Comparison of ENCODE assay signal across 25 mouse cellular contexts in the genomic region with DNA sequence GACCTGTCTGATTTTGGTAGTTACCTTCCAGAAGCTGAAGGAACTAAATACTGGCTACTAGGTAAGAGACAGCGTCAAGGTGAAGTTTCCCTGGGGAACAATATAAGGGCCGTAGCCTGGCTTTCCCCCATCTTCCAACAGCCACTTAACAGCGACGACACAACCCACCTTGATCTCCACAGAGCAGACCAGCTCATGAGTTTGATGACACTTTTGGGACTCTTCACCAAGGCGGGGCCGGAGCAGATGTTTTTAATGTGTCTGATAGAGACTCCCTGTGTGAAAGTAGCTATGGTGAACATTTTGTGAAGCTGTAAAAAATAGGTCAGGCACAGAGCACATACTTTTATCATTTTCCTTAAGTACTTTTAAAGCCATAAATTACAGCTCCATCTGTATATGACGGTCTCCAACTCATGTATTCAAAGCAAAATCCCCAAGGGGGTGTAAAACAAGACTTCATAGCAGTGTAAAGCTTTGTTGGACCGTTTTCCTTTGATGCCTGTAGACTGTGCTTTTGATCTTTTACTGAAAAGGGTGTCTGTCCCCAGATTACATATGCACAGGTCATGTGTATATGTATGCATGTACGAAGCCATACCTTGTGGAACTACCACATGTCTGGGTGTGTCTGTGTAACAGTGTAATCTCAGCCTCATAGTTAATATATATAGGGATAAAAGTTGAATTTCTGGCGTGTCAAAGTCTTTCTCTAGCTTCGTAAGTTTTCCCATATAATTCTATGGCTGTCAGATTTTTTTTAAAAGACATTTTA. TPM values are rescaled to one million over a fixed set of nuclear protein-coding genes. Genes with fewer than 3 reads are reported as not detected.
DNase-seq lines count a peak whose midpoint lies in the region; ATAC-seq and TF ChIP-seq lines count a peak whose summit lies in the region.
"Had no signal": no experiment of that assay in that cellular context is flagged by ENCODE, and none has a peak within 500 bp of the region (broad histone marks: within the 10 kb centered on the region; RNA-seq: fewer than 3 reads in every experiment).

No protein-coding gene starts in this region.

- 77% methylated on average over 11 of the region's 11 CpGs for WGBS in heart, embryonic 11.5 days (ENCODE audit: insufficient replicate concordance)
- WGBS in kidney, postnatal 0 days, result 70% methylated on average over 11 of the region's 11 CpGs
- 25% methylated on average over 11 of the region's 11 CpGs for WGBS in limb, embryonic 13.5 days
- 88% methylated on average over 11 of the region's 11 CpGs for WGBS in cerebellum, adult 2 months

- ATAC-seq in heart, embryonic 11.5 days (replicated peaks; ENCODE audit: insufficient number of reproducible peaks, low FRiP score, low TSS enrichment), result no peak
- ATAC-seq in kidney, postnatal 0 days (replicated peaks; ENCODE audit: low FRiP score, low read depth), result no peak
- ATAC-seq in limb, embryonic 13.5 days (ENCODE audit: low FRiP score, low read depth), result peak; percentile 78
- ATAC-seq: activated CD4-positive, CD25-positive, alpha-beta regulatory T cell, adult 4 months; forebrain, postnatal 0 days; intestine, postnatal 0 days; midbrain, embryonic 16.5 days had no signal

- no peak for TF ChIP-seq POLR2A in cerebellum, adult 2 months (IDR thresholded peaks at IDR 0.05; ENCODE audit: borderline replicate concordance, insufficient read depth, low read length)

- peak; percentile 85 for DNase-seq in heart, adult 11 months
- DNase-seq in kidney, postnatal 0 days (ENCODE audit: low spot score), result peak; percentile 16
- no peak for DNase-seq in kidney, postnatal 4 days
- peak; percentile 35 for DNase-seq in CD4-positive, CD25-positive, alpha-beta regulatory T cell, adult 2 months (ENCODE audit: low read depth, low spot score)
- DNase-seq in embryo, embryonic 10 days (ENCODE audit: low spot score), result no peak
- no peak for DNase-seq in cerebellum, adult 2 months
- DNase-seq: adrenal gland, adult 8-10 months; cerebellum, adult 18-20 months; cerebellum, postnatal 25 days; embryo, embryonic 11 days; forebrain, postnatal 0 days; heart, postnatal 14 days; kidney, postnatal 36 days; right cerebral cortex, postnatal 4 days; thymus, adult 18-20 months had no signal

- no peaks in the 10 kb centered on the region for H3K9me3 ChIP-seq in heart, embryonic 11.5 days (replicated peaks; ENCODE audit: control insufficient read depth, low read length)
- H3K9me3 ChIP-seq in kidney, postnatal 0 days (replicated peaks; ENCODE audit: low read length), result no peaks in the 10 kb centered on the region
- H3K9me3 ChIP-seq in limb, embryonic 13.5 days, result no peaks in the 10 kb centered on the region
- H3K9me3 ChIP-seq: forebrain, embryonic 10.5 days; hindbrain, embryonic 12.5 days; midbrain, embryonic 10.5 days had no signal

- H3K27ac ChIP-seq in heart, embryonic 11.5 days (ENCODE audit: low read depth, low read length), result no peak overlapping the region
- H3K27ac ChIP-seq in kidney, postnatal 0 days, result no peak overlapping the region
- H3K27ac ChIP-seq in limb, embryonic 13.5 days, result no peak overlapping the region
- H3K27ac ChIP-seq in cerebellum, adult 2 months (ENCODE audit: insufficient read depth, low read length), result no peak overlapping the region
- H3K27ac ChIP-seq: forebrain, embryonic 10.5 days; hindbrain, embryonic 12.5 days; macrophage; midbrain, embryonic 10.5 days had no signal

- H3K36me3 ChIP-seq in heart, embryonic 11.5 days (ENCODE audit: control insufficient read depth, insufficient read depth, low read length), result no peaks in the 10 kb centered on the region
- no peaks in the 10 kb centered on the region for H3K36me3 ChIP-seq in kidney, postnatal 0 days (ENCODE audit: insufficient read depth, low read length)
- H3K36me3 ChIP-seq in limb, embryonic 13.5 days, result no peaks in the 10 kb centered on the region
- H3K36me3 ChIP-seq: forebrain, embryonic 10.5 days; hindbrain, embryonic 12.5 days; midbrain, embryonic 10.5 days had no signal

- no peak for TF ChIP-seq CTCF in kidney, postnatal 0 days (IDR thresholded peaks at IDR 0.05; ENCODE audit: low read depth)
- TF ChIP-seq CTCF in cerebellum, adult 2 months (IDR thresholded peaks at IDR 0.05; ENCODE audit: borderline replicate concordance, insufficient read depth, low read depth, low read length), result no peak

- no peak overlapping the region for H3K4me3 ChIP-seq in heart, embryonic 11.5 days (ENCODE audit: low read depth, low read length)
- no peak overlapping the region for H3K4me3 ChIP-seq in kidney, postnatal 0 days (replicated peaks; ENCODE audit: low read depth, low read length)
- H3K4me3 ChIP-seq in limb, embryonic 13.5 days, result no peak overlapping the region
- H3K4me3 ChIP-seq in cerebellum, adult 2 months (replicated peaks; ENCODE audit: insufficient read depth, low read depth, low read length), result no peak overlapping the region
- H3K4me3 ChIP-seq: forebrain, embryonic 10.5 days; hindbrain, embryonic 12.5 days; midbrain, embryonic 10.5 days; myocyte had no signal

- H3K4me1 ChIP-seq in heart, embryonic 11.5 days (ENCODE audit: control insufficient read depth, insufficient read depth, low read length), result peaks cover 24% of the 10 kb centered on the region
- H3K4me1 ChIP-seq in kidney, postnatal 0 days (replicated peaks; ENCODE audit: insufficient read depth, low read length), result no peaks in the 10 kb centered on the region
- peaks cover 52% of the 10 kb centered on the region for H3K4me1 ChIP-seq in limb, embryonic 13.5 days
- H3K4me1 ChIP-seq in cerebellum, adult 2 months (ENCODE audit: control insufficient read depth, insufficient read depth, low read length), result peaks cover 22% of the 10 kb centered on the region

- no peak overlapping the region for H3K4me2 ChIP-seq in heart, embryonic 11.5 days
- H3K4me2 ChIP-seq in kidney, postnatal 0 days (ENCODE audit: low read length), result no peak overlapping the region
- peak overlapping the region; percentile 19 for H3K4me2 ChIP-seq in limb, embryonic 13.5 days (replicated peaks)
- H3K4me2 ChIP-seq: hindbrain, embryonic 12.5 days had no signal

- H3K27me3 ChIP-seq in heart, embryonic 11.5 days (ENCODE audit: control insufficient read depth, insufficient read depth, low read length), result no peaks in the 10 kb centered on the region
- no peaks in the 10 kb centered on the region for H3K27me3 ChIP-seq in kidney, postnatal 0 days (ENCODE audit: insufficient read depth, low read length)
- no peaks in the 10 kb centered on the region for H3K27me3 ChIP-seq in limb, embryonic 13.5 days
- no peaks in the 10 kb centered on the region for H3K27me3 ChIP-seq in cerebellum, adult 2 months (ENCODE audit: control insufficient read depth, insufficient read depth, low read length)
- H3K27me3 ChIP-seq: hindbrain, embryonic 12.5 days had no signal

- no peak overlapping the region for H3K9ac ChIP-seq in heart, embryonic 11.5 days (ENCODE audit: low read depth, low read length)
- H3K9ac ChIP-seq in kidney, postnatal 0 days (ENCODE audit: low read depth, low read length), result no peak overlapping the region
- no peak overlapping the region for H3K9ac ChIP-seq in limb, embryonic 13.5 days
- H3K9ac ChIP-seq: forebrain, postnatal 0 days; hindbrain, embryonic 12.5 days had no signal

RNA-seq across cellular contexts. Expression of gene Frmd6, which starts 24.4 kb away (rescaled TPM):
- 18.7 and 23.6 TPM in 2 replicates for polyA plus RNA-seq in heart, embryonic 11.5 days (2014; fragmentation: Nextera tagmentation; extraction: Ambion mirVana)
- 14.6 and 16.3 TPM in 2 replicates for polyA plus RNA-seq in kidney, postnatal 0 days (2015; fragmentation: Nextera tagmentation; extraction: Ambion mirVana)
- polyA plus RNA-seq in limb, embryonic 13.5 days (2015; fragmentation: Nextera tagmentation; extraction: Ambion mirVana), result 60.7 and 68.6 TPM in 2 replicates
- 11.2 and 14.2 TPM in 2 replicates for polyA plus RNA-seq in cerebellum, adult 2 months (2012; rRNA removed)

Comparison
In these comparisons a context has a peak if more than half of its experiments do, and no peak if none do; other contexts are left out.
1. DNase-seq: peak in heart, adult 11 months (single experiment), kidney, postnatal 0 days (single experiment) and CD4-positive, CD25-positive, alpha-beta regulatory T cell, adult 2 months (single experiment); none in kidney, postnatal 4 days (0 of 2), embryo, embryonic 10 days (single experiment) and cerebellum, adult 2 months (0 of 2).